Mouse (Mus musculus) thymus, postnatal 14 days (tissue): ENCODE results near the gene Fgf3.

Experiments used
- DNase-seq: peaks from one replicate; pipeline ENCODE4 v3.0.0; 2021

The Fgf3 gene

DNA sequence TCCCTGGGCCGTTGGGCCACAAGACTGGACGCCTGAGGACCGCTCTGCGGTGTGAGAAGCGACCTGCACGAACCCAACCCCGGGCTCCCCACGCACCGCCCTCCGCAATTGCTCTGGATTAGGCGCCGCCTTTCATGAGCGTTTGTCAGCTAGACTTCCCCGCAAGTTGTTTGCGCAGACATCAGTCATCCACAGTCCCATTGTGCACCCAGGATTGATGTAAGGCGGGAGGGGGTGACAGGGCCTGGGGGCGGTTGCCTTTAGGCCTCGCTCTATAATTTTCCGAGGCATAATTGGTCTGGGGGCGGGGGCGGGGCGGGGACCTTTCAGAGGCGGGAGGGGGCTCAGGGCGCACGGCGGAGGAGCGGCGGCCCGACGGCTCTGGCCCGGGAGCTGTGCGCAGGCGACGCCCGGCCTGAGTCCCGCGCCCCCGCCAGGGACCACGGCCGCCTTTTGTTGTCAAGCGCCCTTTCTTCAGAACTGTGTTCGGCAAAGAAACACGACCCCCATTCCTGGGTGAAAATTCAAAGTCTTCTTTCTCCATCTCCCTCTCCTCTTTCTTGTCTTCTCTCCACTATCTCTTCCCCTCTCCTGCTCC lies at the start of gene Fgf3:
Gene Fgf3, plus strand, starts transcription at position 193 of the 598 bp plus-strand sequence.
- DNase-seq, result no peak

DNA sequence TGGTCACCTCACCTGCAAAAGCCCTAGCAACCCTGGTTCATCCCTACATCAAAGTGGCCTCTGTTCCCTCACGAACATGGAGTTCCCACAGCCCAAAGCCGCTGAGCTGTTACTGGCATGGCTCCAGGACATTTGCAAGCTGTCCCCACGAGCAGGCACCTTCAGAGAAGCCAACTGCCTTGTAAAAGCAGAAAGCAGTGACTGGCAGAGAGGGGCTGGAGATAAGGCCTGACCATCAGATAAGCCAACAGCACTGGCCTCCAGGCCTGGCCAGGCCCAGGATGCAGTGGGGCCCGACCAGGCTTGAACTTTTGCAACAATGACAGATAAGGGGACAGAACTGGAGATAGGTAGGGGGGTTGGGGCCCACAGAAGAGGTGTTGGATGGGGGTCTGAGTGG lies 49.3 kb upstream of the Fgf3 start:
- no peak for DNase-seq

GRCm38 (mm10) chr7:144789601-144790556 lies 48.0 kb upstream of the Fgf3 start:
- DNase-seq, result peak; percentile 23

DNA sequence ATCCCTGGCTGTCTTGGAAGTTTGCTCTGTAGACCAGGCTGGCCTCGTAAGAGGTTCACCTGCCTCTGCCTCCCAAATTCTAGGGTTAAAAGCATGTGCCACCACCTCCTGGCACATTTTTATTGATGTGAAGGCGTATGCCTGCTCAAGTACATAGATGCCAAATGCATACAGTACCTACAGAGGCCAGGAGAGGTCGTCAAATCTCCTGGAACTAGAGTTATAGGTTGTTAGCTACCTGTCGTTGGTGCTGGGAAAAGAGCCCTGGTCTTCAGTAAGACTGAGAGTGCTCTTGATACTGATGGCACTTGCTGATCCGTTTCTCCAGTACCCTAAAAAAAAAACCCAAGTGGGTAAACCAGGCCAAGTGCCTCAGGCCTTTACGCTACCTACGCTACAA lies 46.5 kb upstream of the Fgf3 start:
- no peak for DNase-seq

GRCm38 (mm10) chr7:144793296-144793695 lies 44.6 kb upstream of the Fgf3 start:
- DNase-seq, result no peak

GRCm38 (mm10) chr7:144795976-144796474 lies 41.9 kb upstream of the Fgf3 start:
- DNase-seq, result no peak

DNA sequence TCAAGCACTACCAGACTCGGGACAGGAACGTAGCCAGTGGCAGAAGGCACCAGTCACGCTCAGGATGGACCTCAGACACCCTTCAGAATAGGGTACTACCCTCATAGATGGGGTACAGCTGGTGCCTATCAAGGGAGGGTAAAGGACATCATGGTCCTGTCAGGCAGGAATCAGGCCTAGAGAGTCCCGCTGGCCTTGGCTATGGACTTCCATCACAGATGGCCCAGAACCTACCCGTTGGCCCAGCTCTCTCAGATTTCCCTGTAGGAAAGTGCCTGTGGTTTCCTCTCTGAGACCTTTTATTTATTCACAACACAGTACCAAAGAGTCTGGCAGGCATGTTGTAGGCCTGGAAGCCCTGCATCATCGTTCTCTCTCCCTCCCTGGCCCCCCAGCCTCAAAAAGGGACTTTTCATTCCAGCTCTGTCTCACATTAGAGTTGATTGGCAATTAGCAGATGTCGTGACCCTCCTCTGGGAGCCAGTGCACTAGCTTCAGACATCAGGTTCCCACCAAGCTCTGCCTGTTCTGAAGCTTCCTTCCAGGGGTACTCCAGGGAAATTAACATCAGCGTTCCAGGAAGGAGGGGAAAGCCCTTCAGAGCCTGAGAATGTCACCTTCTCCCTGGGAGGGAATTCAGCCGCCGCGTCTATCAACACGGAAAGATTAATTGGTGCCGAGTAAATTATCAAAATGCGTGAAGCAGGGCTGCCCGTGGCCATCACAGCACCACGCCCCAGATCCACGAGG lies 40.7 kb upstream of the Fgf3 start:
- no peak for DNase-seq

DNA sequence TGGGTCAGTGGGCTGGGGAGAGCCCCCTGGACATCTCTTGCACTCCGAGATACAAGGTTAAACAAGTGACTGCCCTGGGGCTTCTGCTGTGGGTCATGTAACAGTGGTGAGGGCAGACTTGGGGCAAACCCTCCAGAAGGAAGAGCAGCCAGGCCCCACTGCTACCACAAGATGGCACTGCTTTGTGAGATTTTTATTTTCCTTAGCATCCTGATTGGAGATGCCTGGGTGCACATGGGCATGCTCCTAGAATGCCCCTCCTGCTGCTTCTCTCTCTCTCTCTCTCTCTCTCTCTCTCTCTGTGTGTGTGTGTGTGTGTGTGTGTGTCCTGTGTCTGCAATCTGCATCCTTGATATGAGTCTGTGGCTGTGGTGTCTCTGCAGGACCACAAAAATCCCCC lies 39.4 kb upstream of the Fgf3 start:
- DNase-seq, result no peak

- DNase-seq, result no peak
These were observed 30.8 kb upstream of the Fgf3 start for GRCm38 (mm10) chr7:144807036-144807435.

GRCm38 (mm10) chr7:144807976-144808577 lies 29.8 kb upstream of the Fgf3 start:
- DNase-seq, result no peak

DNA sequence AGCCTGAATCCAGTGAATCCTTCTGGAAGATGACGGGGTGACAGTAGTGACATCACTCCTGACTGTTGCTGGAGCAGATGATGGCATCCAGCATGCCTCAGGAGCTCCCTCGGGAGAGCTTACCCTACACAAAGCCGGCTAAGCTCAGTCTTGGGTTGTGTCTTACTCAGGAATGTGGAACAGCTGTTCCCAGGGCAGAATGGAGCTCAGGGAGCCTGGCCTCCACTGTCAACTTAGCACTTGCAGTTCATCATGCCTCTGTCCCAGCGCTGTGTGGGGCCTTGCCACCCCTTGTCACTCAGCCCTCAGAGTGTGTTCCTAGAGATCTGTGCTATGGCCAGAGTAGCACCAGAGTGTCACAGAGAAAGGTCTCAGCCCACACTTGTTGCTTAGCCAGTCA lies 26.4 kb upstream of the Fgf3 start:
- DNase-seq, result no peak

DNA sequence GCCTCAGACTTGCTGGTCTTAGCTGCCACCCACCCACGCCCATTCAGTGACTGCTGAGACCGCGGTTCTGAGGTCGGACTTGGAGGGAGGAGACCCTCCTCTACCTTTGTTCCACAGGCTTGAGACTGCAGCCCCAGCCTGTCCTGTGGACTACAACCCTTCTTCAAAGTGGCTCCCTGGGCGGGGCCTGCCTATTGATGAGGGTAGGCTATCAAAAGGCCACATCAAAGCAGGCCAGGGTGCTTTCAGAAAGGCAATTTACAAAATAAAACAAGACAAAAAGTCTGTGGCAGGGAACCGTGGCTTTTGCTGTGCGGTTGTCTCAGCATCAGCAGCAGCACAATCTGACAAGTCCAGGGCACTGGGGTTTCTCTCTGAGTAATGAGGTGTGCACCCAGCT lies 16.0 kb upstream of the Fgf3 start:
- DNase-seq, result no peak

DNA sequence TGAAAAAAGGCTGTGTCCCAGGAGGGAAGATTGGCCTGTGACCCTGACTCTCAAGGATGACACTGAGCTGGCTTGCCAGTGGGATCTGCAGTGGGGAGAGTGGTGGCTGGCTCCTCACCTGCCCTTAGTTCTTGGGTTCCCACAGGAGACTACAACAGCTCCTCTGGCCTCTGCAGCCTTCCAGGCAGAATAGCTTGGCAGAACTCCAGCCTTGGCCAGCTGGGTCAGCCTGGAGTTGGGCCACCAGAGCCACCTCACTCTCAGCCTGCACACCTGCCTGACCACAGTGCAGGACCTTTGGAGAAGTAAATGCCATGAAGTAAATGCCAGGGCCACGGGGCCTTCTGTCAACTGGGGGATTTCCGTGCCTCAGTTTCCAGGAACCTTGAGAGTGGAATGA lies 13.9 kb upstream of the Fgf3 start:
- DNase-seq, result no peak

GRCm38 (mm10) chr7:144828369-144828768 lies 9.5 kb upstream of the Fgf3 start:
- no peak for DNase-seq

DNA sequence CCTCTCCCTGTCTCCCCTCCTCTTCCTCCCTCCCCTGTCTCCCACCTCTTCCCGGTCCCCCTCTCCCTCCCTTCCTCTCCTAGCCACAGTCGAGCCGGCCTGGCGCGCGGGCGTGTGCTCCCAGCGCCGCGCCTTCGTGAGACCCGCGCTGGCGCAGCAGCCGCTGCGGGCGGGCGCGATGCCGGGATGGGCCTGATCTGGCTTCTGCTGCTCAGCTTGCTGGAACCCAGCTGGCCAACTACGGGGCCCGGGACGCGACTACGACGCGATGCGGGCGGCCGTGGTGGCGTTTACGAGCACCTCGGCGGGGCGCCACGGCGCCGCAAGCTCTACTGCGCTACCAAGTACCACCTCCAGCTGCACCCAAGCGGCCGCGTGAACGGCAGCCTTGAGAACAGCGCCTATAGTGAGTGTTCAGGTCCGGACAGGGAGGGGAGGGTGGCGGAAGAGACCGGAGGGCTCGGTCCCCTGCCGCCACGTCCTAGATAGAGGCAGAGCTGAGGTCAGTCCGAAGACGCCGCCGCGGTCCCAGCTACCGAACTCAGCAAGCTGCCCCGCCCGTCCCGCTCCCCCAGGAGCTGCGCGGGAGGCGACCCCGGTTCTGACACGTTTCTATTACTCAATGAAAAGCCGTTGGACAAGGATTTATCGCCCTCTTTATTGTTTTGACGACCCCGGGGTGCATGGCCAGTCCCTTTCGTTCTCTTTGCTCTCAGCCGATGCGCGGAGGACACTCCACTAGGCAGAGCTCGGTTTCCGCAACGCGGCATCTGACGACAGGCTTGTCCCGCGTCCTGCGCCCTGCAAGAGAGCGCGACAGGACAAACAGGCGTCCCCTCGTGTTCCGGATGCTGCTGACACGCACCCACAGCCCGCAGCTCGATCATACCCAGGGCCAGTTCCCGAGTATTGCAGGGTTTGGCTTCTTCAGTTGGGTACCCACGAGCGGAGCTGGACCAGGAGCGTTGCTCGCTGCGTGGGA lies 930 bp downstream of the Fgf3 start:
- no peak for DNase-seq

DNA sequence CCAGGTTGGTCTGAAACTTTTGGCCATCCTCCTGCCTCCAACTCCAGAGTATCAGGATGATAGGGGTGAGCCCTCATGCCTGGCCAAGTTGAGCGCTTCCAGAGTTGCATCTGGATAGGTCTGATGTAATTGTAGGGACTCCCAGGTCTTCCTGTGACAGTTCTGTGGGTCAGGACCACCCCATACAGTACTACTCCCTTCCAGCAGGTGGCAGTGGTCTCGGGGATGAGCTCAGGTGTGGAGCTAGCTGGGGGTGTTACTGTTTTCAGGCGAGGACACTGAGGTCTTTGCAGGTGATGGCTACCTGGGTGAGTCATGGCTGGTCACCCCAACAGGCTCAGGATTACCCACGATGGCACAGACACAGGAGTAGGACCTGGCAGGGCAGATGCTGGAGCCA lies 8.3 kb downstream of the Fgf3 start:
- peak; percentile 55 for DNase-seq

- no peak for DNase-seq
These were observed 9.2 kb downstream of the Fgf3 start, which contains the start of gene Fgf4 for GRCm38 (mm10) chr7:144847067-144847466. Gene Fgf4, plus strand, starts transcription at chr7:144847367.

- DNase-seq, result no peak
These were observed 13.4 kb downstream of the Fgf3 start for GRCm38 (mm10) chr7:144851321-144851720.

- no peak for DNase-seq
These were observed 17.1 kb downstream of the Fgf3 start for GRCm38 (mm10) chr7:144854966-144855365.

DNA sequence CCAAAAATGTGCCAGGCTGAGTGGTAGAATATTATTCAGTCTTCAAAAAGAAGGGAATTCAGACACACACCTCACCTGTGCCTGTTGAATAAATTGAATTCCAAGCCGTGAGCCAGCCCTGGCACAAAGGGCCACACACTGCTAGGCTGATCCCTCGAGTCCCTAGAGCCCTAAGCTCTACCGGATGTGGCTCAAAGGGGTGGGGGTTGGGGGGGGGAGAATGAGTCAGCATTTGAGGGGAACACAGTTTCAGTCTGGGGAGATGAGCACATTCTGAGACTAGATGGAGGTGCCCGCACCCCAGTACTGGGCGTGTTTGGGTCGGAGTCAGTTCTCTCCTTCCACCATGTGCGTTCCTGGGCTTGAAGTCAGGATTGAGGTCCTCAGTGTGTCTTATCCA lies 19.3 kb downstream of the Fgf3 start:
- no peak for DNase-seq

DNA sequence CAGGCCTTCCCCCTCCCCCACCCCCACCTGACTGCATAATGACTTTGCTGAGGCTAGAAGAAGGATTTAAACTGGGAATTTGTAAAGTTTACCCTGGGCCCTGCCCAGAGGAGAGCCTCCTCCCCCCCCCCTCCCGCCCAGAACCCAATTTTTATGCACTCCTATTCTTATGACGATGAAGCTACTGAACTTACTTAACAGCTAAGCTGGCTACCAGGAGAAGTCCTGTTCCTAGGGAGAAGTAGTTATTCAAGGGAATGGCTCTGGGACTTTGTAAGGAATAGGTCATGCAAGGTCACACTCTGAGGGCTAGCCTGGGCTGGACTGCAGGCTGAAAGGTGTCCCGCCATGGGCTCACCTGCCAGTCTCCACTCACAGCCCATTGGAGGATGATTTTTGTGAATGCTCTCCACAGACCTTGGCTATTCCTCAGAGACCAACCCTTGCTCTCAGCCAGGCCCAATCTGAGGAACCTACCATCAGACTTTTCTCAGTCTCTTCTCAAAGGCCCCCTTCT lies 20.0 kb downstream of the Fgf3 start:
- DNase-seq, result no peak
